Mouse (Mus musculus): Measurements from ENCODE around the gene Sod1.

DNA sequence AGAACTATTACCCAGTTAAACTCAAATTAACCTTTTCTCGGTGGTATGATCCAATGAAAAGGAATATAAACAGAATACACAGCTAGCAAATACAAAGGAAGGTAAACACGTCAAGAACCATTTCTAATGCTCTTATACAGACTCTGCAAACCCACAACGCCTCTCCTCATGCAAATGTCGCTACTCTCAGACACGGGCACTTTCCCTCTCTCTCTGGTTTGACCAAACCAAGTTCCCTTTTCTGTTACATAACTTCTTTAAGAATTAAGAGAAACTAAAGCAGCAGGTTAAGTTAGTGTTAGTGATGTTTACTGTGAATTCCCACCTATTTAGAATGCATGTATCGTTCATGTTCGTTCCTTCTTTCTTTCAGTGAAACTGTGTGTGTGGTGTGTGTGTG, 38.4 kb downstream of the Sod1 start:
- TF ChIP-seq CTCF (conservative IDR thresholded peaks at IDR 0.05; ENCODE audit: insufficient read depth, insufficient read length, low read depth, low read length) (no peak), POLR2A (IDR thresholded peaks at IDR 0.05; ENCODE audit: low read depth, low read length) (no peak)

All from kidney, adult 2 months (tissue).